Mouse (Mus musculus) ES-CJ7 (cell line): ENCODE measurements around the gene Gm10273.
A peak's percentile ranks its signal among the peaks of the same experiment; 100 is the strongest.
"Not testable (repeated sequence)": the region's sequence is repeated elsewhere in the genome, so short reads cannot be mapped to it uniquely, and the experiment has no call there.

ENCODE experiments used
- DNase-seq: peaks from one replicate; pipeline ENCODE4 v3.0.0; 2011; ENCODE audit warnings: low read depth, low spot score

The Gm10273 gene

GRCm38 (mm10) chr10:59395461-59395860 is at the start of gene Gm10273:
TSS of gene Gm10273 (plus strand) at chr10:59395632.
- DNase-seq: not testable (repeated sequence)

- no peak for DNase-seq
Observed at GRCm38 (mm10) chr10:59346560-59346959, 48.9 kb upstream of the Gm10273 start.

- no peak for DNase-seq
Observed at GRCm38 (mm10) chr10:59348200-59348599, 47.2 kb upstream of the Gm10273 start.

GRCm38 (mm10) chr10:59349536-59349935 is 45.9 kb upstream of the Gm10273 start:
- no peak for DNase-seq

GRCm38 (mm10) chr10:59353065-59353464 is 42.4 kb upstream of the Gm10273 start:
- DNase-seq: no peak

GRCm38 (mm10) chr10:59354120-59354519 is 41.3 kb upstream of the Gm10273 start:
- peak; percentile 52 for DNase-seq

- DNase-seq: no peak
Observed at GRCm38 (mm10) chr10:59355020-59355419, 40.4 kb upstream of the Gm10273 start.

GRCm38 (mm10) chr10:59358744-59359143 is 36.7 kb upstream of the Gm10273 start:
- DNase-seq: no peak

- no peak for DNase-seq
Observed at GRCm38 (mm10) chr10:59363208-59363607, 32.2 kb upstream of the Gm10273 start.

- no peak for DNase-seq
Observed at GRCm38 (mm10) chr10:59364551-59364950, 30.9 kb upstream of the Gm10273 start.

- DNase-seq: no peak
Observed at GRCm38 (mm10) chr10:59365804-59366589, 29.4 kb upstream of the Gm10273 start.

- DNase-seq: no peak
Observed at GRCm38 (mm10) chr10:59366746-59367145, 28.7 kb upstream of the Gm10273 start.

GRCm38 (mm10) chr10:59367206-59367605 is 28.2 kb upstream of the Gm10273 start:
- DNase-seq: no peak

- no peak for DNase-seq
Observed at GRCm38 (mm10) chr10:59368729-59369128, 26.7 kb upstream of the Gm10273 start.

GRCm38 (mm10) chr10:59369426-59369825 is 26.0 kb upstream of the Gm10273 start:
- no peak for DNase-seq

- DNase-seq: no peak
Observed at GRCm38 (mm10) chr10:59377906-59378305, 17.5 kb upstream of the Gm10273 start.

GRCm38 (mm10) chr10:59378728-59379127 is 16.7 kb upstream of the Gm10273 start:
- DNase-seq: peak; percentile 20

- no peak for DNase-seq
Observed at GRCm38 (mm10) chr10:59379927-59380326, 15.5 kb upstream of the Gm10273 start.

GRCm38 (mm10) chr10:59380411-59380821 is 15.0 kb upstream of the Gm10273 start:
- DNase-seq: peak; percentile 20

- not testable (repeated sequence) for DNase-seq
Observed at GRCm38 (mm10) chr10:59381563-59381962, 13.9 kb upstream of the Gm10273 start.

- no peak for DNase-seq
Observed at GRCm38 (mm10) chr10:59386951-59387350, 8.5 kb upstream of the Gm10273 start.

GRCm38 (mm10) chr10:59389652-59390051 is 5.8 kb upstream of the Gm10273 start:
- DNase-seq: no peak

GRCm38 (mm10) chr10:59391907-59392306 is 3.5 kb upstream of the Gm10273 start:
- no peak for DNase-seq
